Mouse (Mus musculus): Measurements from ENCODE around the gene Ubiad1.

Gene Ubiad1

DNA sequence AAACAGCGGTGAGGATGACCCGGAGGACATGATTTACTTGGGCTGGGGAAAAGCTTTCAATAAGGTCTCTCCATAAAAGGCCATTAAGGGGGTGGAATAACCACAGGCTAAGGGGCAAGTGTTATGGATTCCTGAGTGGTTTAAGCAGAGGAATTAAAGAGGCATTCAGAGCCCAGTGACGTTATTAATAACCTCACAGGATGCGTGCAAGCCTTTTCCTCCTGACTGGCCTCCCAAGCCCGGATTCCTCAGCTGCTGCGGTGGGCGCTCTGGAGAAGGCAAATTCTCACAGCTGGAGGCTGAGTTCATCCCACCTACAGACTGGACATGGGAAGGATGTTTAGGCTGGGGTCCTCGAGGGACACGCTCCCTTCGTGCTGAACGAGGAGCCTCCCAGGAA lies 39.8 kb downstream of the Ubiad1 start:
- no peak for DNase-seq (ENCODE audit: low spot score)

GRCm38 (mm10) chr4:148403402-148403801 lies 41.2 kb downstream of the Ubiad1 start:
- no peak for DNase-seq (ENCODE audit: low spot score)

DNA sequence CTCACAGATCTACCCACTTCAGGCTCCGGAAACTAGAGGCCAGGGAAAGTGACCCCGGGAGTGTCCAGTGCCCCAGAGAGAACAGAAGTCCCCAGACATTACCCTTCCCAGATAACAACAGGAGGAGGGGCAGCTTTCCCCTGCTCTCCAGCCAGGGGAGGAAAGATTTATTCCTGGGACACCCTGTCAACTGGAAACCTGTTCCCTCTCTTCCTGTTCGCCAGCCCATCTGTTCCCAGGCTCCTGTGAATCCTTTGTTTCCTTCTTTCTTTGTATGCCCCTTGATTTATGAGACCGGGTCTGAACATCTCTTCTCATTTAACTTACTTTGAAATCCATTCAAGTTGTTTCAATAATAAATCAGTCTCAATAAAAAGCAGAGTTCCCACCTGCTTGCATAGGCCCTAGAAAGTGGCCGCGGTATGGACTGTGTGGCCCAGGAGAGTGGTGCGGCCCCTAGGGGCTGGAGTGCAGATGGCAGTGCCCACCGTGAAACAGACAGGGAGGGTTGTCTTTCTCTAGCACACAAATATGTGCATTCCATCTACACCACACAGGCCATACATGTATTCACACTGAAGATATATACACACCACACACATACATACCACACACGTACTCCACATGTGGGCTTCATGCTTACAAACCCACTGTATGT lies 45.0 kb downstream of the Ubiad1 start:
- no peak for DNase-seq (ENCODE audit: low spot score)

- DNase-seq (ENCODE audit: low spot score) = no peak
Observed at GRCm38 (mm10) chr4:148397531-148398287, 46.9 kb downstream of the Ubiad1 start.

GRCm38 (mm10) chr4:148397113-148397512 lies 47.5 kb downstream of the Ubiad1 start:
- DNase-seq (ENCODE audit: low spot score) = no peak

GRCm38 (mm10) chr4:148395875-148396274 lies 48.7 kb downstream of the Ubiad1 start:
- DNase-seq (ENCODE audit: low spot score) = no peak

DNA sequence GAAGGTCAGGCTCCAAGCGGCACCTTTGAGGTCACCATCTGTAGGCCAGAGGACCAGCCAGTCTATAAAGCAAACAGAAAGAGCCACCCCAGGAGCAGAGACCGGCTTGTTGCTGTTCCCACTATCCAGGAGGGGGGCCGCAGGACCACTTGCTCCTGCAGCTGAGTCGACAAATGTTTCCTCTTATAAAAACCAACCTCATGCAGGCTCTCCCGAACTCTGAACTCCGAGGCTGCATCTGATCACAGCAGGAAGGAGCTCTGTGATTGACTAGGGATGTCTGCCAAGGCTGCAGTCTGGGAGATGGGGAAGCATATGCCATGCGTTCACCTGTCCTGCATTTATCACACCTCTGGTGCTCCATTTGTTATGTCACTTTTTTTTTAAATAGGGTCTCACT lies 49.4 kb downstream of the Ubiad1 start:
- DNase-seq (ENCODE audit: low spot score) = no peak

- no peak for DNase-seq (ENCODE audit: low spot score)
Observed at GRCm38 (mm10) chr4:148391714-148392310, 52.8 kb downstream of the Ubiad1 start.

DNA sequence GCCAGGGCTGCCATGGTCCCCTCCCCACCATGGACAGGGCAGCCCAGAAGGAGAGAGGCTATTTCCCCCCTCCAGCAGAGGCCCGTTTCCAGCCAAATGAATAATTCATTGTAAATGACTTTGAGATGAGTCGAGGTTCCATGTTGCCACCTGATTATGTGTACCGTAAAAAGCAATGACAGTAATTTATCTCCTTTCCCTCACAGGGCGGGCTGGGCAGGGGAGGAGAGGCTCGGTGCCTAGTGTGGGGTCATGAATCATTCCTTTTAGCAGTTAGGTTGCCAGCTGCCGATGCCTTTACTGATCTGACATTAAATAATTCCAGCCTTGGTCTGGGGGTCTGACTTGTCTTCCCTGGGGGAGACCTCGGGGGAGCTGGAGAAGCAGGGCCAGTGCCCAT lies 54.9 kb downstream of the Ubiad1 start:
- no peak for DNase-seq (ENCODE audit: low spot score)

GRCm38 (mm10) chr4:148389047-148389446 lies 55.5 kb downstream of the Ubiad1 start:
- no peak for DNase-seq (ENCODE audit: low spot score)

DNA sequence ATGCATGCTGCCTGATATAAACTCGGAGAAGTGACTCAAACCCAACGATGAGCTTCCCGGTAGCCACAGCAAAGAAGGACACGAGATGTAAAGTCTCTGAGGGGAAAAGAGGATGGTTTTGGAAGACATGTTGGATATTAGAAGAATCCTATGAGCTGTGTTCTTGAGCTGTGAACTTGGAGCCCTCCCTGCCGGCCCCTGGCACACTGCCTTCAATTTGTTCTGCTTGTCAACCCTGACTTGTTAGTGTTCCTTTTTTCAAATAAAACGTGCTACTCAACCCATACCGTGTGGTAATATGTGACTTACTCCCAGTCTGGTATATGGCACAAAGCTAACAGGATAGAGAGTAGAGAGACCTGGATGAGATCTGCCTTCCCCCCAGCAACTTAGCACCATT lies 59.3 kb downstream of the Ubiad1 start:
- no peak for DNase-seq (ENCODE audit: low spot score)
